Mouse (Mus musculus): Measurements from ENCODE around the gene Bgn. TPM values are rescaled to one million over a fixed set of nuclear protein-coding genes. Genes with fewer than 3 reads are reported as not detected.

The Bgn gene
- polyA plus RNA-seq, 1 experiment: 317 TPM

DNA sequence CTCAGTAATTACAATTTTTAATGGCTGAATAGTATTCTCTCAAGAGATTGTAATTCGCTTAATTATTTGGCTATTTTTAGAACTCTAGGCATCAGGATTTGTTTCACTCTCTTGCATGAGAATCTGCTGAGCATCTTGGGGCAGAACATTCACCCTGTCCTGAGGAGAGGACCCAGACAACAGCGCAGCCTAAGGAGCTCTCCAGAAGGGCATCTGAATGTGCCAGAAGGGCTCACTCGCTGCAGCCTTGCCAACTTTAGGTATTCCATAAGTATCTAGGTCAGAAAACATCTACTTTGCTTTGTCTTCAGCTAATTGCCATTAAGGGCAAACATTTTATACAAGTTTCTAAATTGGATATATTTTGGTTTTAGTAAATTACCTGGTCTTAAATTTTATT lies 25.8 kb downstream of the Bgn start:
- no peaks in the 10 kb centered on the region for H3K36me3 ChIP-seq (ENCODE audit: control insufficient read depth, insufficient read depth, low read length)
- H3K27me3 ChIP-seq (ENCODE audit: control insufficient read depth, insufficient read depth, low read length): no peaks in the 10 kb centered on the region
- H3K27ac ChIP-seq (ENCODE audit: insufficient read depth, low read length): no peak overlapping the region
- TF ChIP-seq POLR2A (IDR thresholded peaks at IDR 0.05; ENCODE audit: low read depth, low read length) (no peak), CTCF (IDR thresholded peaks at IDR 0.05; ENCODE audit: extremely low read depth, insufficient read depth, insufficient read length, insufficient replicate concordance) (no peak)
- DNase-seq (ENCODE audit: low read depth in 1 of 2, low spot score in 2 of 2): no peak
- no peaks in the 10 kb centered on the region for H3K4me1 ChIP-seq (ENCODE audit: control insufficient read depth, insufficient read depth, insufficient read length)
- 75% methylated on average over 3 of the region's 3 CpGs for WGBS
- H3K4me3 ChIP-seq (ENCODE audit: extremely low read depth, insufficient read depth, insufficient read length): no peak overlapping the region

DNA sequence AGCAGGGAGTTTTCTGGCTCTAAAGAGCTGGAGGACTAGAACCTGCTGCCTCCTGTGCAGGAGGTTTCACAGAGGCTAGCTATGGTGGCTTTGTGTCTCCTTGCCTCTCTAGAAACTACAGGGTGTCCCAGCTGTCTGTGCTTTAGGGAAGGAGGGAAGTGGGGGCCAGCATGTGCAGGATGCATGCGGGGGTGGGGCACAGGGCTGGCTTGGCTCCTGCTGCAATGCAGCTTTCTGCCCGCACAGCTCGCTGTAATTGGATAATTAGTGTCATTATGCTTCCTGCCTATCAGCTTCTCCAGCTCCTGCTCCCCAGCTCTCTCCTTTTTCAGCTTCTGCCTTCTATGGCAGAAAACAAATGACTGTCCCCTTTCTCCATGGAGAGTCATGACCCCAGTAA lies 29.5 kb downstream of the Bgn start:
- no peak overlapping the region for H3K4me3 ChIP-seq (ENCODE audit: extremely low read depth, insufficient read depth, insufficient read length)
- no peaks in the 10 kb centered on the region for H3K27me3 ChIP-seq (ENCODE audit: control insufficient read depth, insufficient read depth, low read length)
- no peaks in the 10 kb centered on the region for H3K36me3 ChIP-seq (ENCODE audit: control insufficient read depth, insufficient read depth, low read length)
- DNase-seq (ENCODE audit: low read depth in 1 of 2, low spot score in 2 of 2): no peak
- TF ChIP-seq POLR2A (IDR thresholded peaks at IDR 0.05; ENCODE audit: low read depth, low read length): no peak
- TF ChIP-seq CTCF (IDR thresholded peaks at IDR 0.05; ENCODE audit: extremely low read depth, insufficient read depth, insufficient read length, insufficient replicate concordance): no peak
- no peak overlapping the region for H3K27ac ChIP-seq (ENCODE audit: insufficient read depth, low read length)
- WGBS: 48% methylated on average over 3 of the region's 3 CpGs
- H3K4me1 ChIP-seq (ENCODE audit: control insufficient read depth, insufficient read depth, insufficient read length): no peaks in the 10 kb centered on the region

DNA sequence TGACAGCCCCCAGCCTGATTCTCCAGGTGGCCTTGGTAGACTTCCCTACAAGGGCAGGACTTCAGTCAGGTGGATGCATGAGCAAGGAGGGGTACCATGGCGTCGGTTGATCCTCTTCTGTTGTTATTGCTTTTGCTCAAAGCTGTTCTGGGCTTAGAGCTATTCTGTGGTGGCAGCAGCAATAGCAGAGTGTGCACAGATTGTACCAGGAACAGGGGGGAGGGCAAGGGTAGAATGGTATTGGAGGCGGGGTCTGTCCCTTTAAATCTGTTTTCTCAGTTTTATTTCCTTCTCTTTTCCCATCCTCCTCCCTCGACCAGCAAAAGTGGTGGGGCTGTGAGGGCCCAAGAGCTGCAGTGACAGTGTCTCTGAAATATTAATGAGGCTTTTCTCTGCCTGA lies 33.2 kb downstream of the Bgn start:
- 71% methylated on average over 4 of the region's 4 CpGs for WGBS
- Histone ChIP-seq H3K4me3 (ENCODE audit: extremely low read depth, insufficient read depth, insufficient read length) (no peak overlapping the region), H3K27ac (ENCODE audit: insufficient read depth, low read length) (no peak overlapping the region), H3K27me3 (ENCODE audit: control insufficient read depth, insufficient read depth, low read length) (no peaks in the 10 kb centered on the region), H3K4me1 (ENCODE audit: control insufficient read depth, insufficient read depth, insufficient read length) (no peaks in the 10 kb centered on the region), H3K36me3 (ENCODE audit: control insufficient read depth, insufficient read depth, low read length) (no peaks in the 10 kb centered on the region)
- TF ChIP-seq CTCF (IDR thresholded peaks at IDR 0.05; ENCODE audit: extremely low read depth, insufficient read depth, insufficient read length, insufficient replicate concordance) (no peak), POLR2A (IDR thresholded peaks at IDR 0.05; ENCODE audit: low read depth, low read length) (no peak)
- no peak for DNase-seq (ENCODE audit: low read depth in 1 of 2, low spot score in 2 of 2)

DNA sequence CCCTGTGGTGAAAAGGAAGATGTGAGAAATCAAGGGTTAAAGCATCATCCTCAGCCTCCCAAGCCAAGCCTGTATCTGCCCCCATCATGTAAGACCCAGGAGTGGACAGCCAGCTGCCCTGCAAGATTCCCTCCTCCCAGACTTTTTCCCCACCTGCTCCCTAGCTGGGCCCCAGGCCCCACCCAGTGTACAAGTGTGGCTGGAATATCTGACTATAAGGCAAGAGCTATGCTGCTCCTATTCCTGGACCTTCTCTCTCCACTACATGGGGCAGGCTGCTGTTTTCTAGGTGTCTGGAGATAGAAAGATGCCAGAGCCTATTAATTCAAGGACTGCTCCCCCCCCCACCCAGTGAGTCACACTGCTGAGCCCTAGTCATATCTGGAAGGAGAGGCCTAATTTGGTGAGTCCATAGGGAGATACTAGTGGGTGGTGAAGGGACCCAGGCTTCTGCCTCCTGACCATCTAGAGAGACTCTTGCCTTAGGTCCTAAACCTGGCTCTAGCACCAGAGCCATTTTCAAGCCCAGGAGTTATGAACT lies 33.7 kb downstream of the Bgn start:
- no peak for DNase-seq (ENCODE audit: low read depth in 1 of 2, low spot score in 2 of 2)
- Histone ChIP-seq H3K27ac (ENCODE audit: insufficient read depth, low read length) (no peak overlapping the region), H3K4me3 (ENCODE audit: extremely low read depth, insufficient read depth, insufficient read length) (no peak overlapping the region), H3K36me3 (ENCODE audit: control insufficient read depth, insufficient read depth, low read length) (no peaks in the 10 kb centered on the region), H3K27me3 (ENCODE audit: control insufficient read depth, insufficient read depth, low read length) (no peaks in the 10 kb centered on the region), H3K4me1 (ENCODE audit: control insufficient read depth, insufficient read depth, insufficient read length) (no peaks in the 10 kb centered on the region)
- TF ChIP-seq POLR2A (IDR thresholded peaks at IDR 0.05; ENCODE audit: low read depth, low read length) (no peak), CTCF (IDR thresholded peaks at IDR 0.05; ENCODE audit: extremely low read depth, insufficient read depth, insufficient read length, insufficient replicate concordance) (no peak)

DNA sequence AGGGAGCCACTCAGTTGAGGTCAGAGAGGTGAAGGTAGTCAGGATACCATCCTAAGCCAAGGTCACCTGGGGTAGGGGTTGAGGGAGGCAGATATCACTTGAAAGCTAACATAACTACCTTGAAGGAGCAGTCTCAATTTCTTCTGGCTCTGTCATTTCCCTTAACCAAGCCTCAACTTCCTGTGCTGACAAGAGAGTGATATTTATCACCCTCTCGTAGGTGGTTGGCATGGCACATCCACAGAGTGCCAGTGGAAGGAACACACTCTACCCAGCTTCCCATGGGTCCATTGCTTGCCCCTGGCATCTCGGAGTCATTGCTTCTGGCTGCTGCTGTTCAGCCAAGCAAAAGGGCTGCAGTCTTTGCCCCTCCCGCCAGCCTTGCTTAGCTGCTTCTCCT lies 37.3 kb downstream of the Bgn start:
- H3K27ac ChIP-seq (ENCODE audit: insufficient read depth, low read length): no peak overlapping the region
- TF ChIP-seq CTCF (IDR thresholded peaks at IDR 0.05; ENCODE audit: extremely low read depth, insufficient read depth, insufficient read length, insufficient replicate concordance): no peak
- TF ChIP-seq POLR2A (IDR thresholded peaks at IDR 0.05; ENCODE audit: low read depth, low read length): no peak
- no peak overlapping the region for H3K4me3 ChIP-seq (ENCODE audit: extremely low read depth, insufficient read depth, insufficient read length)
- H3K27me3 ChIP-seq (ENCODE audit: control insufficient read depth, insufficient read depth, low read length): no peaks in the 10 kb centered on the region
- 46% methylated on average over 3 of the region's 3 CpGs for WGBS
- H3K36me3 ChIP-seq (ENCODE audit: control insufficient read depth, insufficient read depth, low read length): no peaks in the 10 kb centered on the region
- DNase-seq (ENCODE audit: low read depth in 1 of 2, low spot score in 2 of 2): no peak
- H3K4me1 ChIP-seq (ENCODE audit: control insufficient read depth, insufficient read depth, insufficient read length): no peaks in the 10 kb centered on the region; the same call in 1 of the 2 replicates

DNA sequence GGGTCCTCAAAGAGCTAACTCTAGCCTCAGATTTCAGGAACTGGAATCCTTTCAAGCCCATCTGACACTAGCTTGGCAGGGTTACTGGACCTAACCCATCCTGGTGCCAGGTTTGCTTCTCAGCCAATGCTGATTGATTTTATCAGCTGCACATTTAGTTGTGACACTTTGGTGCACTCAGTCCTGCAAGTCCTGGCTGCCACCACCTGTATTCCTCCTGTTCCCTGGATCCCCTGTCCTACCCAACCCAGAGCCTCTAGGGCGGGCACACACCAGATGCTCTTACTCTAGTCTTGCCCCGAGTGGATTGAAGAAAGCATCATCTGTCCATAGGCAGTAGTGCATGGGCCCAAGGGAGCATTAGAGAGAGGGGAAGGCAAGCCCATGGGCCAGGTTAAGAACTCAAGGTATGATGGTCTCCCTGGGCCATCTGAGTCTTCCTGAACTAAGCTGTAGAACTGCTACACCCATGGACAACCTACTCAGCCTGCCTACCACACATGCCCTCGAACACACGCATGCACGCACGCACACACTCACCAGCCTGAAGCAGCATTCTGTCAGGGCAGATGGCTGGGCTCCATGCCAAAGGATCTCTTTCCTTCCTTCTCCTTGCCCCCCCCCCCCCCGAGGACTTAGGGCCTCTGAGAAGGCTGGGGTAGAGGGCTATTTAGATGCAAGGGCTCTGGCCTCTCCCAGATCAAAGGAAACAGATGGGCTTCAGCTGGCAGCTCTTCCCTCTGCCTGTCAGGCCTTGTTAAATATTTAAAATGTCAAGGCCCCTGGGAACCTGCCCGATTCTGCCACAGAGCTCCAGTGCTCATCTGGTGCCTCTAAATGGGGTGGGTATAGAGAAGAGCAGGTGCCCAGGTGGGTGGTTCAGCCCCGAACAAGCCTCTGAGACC lies 41.2 kb downstream of the Bgn start:
- TF ChIP-seq POLR2A (IDR thresholded peaks at IDR 0.05; ENCODE audit: low read depth, low read length): no peak
- no peak for TF ChIP-seq CTCF (IDR thresholded peaks at IDR 0.05; ENCODE audit: extremely low read depth, insufficient read depth, insufficient read length, insufficient replicate concordance)

More for the DNA sequence above, 41.2 kb downstream of the Bgn start:
- DNase-seq (ENCODE audit: low read depth in 1 of 2, low spot score in 2 of 2): no peak
- Histone ChIP-seq H3K27ac (ENCODE audit: insufficient read depth, low read length) (no peak overlapping the region), H3K27me3 (ENCODE audit: control insufficient read depth, insufficient read depth, low read length) (no peaks in the 10 kb centered on the region), H3K36me3 (ENCODE audit: control insufficient read depth, insufficient read depth, low read length) (no peaks in the 10 kb centered on the region), H3K4me1 (ENCODE audit: control insufficient read depth, insufficient read depth, insufficient read length) (no peaks in the 10 kb centered on the region; the same call in 1 of the 2 replicates), H3K4me3 (ENCODE audit: extremely low read depth, insufficient read depth, insufficient read length) (no peak overlapping the region)
- WGBS: 52% methylated on average over 9 of the region's 9 CpGs

Measured in spleen, adult 2 months (tissue).